ENCODE assay signal across 8 mouse cellular contexts in genomic region chr5:134006470-134007126, GRCm38 (mm10).
DNase-seq lines count a peak whose midpoint lies in the region; ATAC-seq lines count a peak whose summit lies in the region.

No protein-coding gene starts in this region.

- 5% methylated on average over 14 of the region's 14 CpGs for whole genome bisulfite sequencing in intestine, embryonic 14.5 days

- peak; percentile 81 for ATAC-seq in intestine, embryonic 14.5 days (replicated peaks; ENCODE audit: low FRiP score, low TSS enrichment, low read depth)
- ATAC-seq in megakaryocyte-erythroid progenitor cell, adult 5-6 weeks (replicated peaks; ENCODE audit: low FRiP score, low TSS enrichment, poor library complexity, severe bottlenecking) = peak; percentile 82
- no peak for ATAC-seq in erythroblast, adult 5-6 weeks (replicated peaks; ENCODE audit: low FRiP score, poor library complexity, severe bottlenecking)

- peak overlapping the region; percentile 43 for H3K4me2 ChIP-seq in intestine, embryonic 14.5 days (ENCODE audit: low read length)

- no peak overlapping the region for H3K27ac ChIP-seq in intestine, embryonic 14.5 days (ENCODE audit: low read depth)

- no peaks in the 10 kb centered on the region for H3K36me3 ChIP-seq in intestine, embryonic 14.5 days (ENCODE audit: control insufficient read depth, insufficient read depth, low read length)

- H3K9ac ChIP-seq in intestine, embryonic 14.5 days (ENCODE audit: low read length) = no peak overlapping the region

- DNase-seq in adrenal gland, adult 18-20 months (ENCODE audit: low spot score in 2 of 2) = peak; percentile 72 to 73
- DNase-seq in embryo, embryonic 10 days (ENCODE audit: low spot score) = peak; percentile 98
- peak; percentile 62 for DNase-seq in gastrocnemius, postnatal 25 days
- DNase-seq in intestine, embryonic 14.5 days (ENCODE audit: low spot score) = peak; percentile 94
- peak; percentile 80 to 84 for DNase-seq in left cerebral cortex, postnatal 10 days (ENCODE audit: extremely low spot score in 1 of 2, low spot score in 2 of 2)
- peak; percentile 83 for DNase-seq in right cerebral cortex, postnatal 4 days

- H3K4me3 ChIP-seq in intestine, embryonic 14.5 days (ENCODE audit: low read depth, low read length) = no peak overlapping the region

- 0 out of 2 replicates have a peak, but pooled peaks cover 4% of the 10 kb centered on the region for H3K4me1 ChIP-seq in intestine, embryonic 14.5 days (replicated peaks; ENCODE audit: control insufficient read depth, insufficient read depth, low read length)

- H3K9me3 ChIP-seq in intestine, embryonic 14.5 days (ENCODE audit: control insufficient read depth, low read length) = no peaks in the 10 kb centered on the region

- intact Hi-C loops in left cerebral cortex, postnatal 10 days (cut with DNase I) = loop anchor here (10.0 kb wide), 3 partner anchors 202 to 1892 kb away; no protein-coding TSS in a partner anchor

- no peaks in the 10 kb centered on the region for H3K27me3 ChIP-seq in intestine, embryonic 14.5 days (replicated peaks; ENCODE audit: control insufficient read depth, insufficient read depth, low read length)
